Mouse (Mus musculus): Measurements from ENCODE around the gene Krt25. TPM values are rescaled to one million over a fixed set of nuclear protein-coding genes. Genes with fewer than 3 reads are reported as not detected.

The Krt25 gene
- 0.13 TPM in 1 of 2 replicates, not detected in the other for polyA plus RNA-seq (2016; fragmentation: Nextera tagmentation; extraction: Ambion mirVana)

DNA sequence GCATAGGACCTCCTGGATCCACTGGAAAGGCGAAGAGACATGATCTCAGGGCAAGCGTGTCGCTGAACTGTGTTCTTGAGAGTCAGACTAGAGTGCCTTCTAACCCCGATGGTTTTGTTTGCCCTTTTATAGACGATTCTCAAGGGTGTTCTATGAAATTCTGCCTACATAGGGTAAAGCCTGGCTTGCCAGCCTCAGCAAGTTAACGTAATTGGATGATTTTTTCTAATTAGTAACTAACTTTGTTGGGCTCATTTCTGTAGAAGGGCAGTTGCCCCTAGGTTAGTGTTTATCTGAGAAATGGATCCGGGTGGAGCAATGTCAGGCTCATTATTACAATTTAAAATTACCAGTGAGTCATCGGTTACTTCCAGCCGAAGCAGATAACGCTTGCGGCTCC lies at the start of gene Krt25:
Gene Krt25 (minus strand): TSS at position 101 of the 400 bp plus-strand sequence.
- WGBS = 93% methylated on average over 11 of the region's 11 CpGs
- ATAC-seq (ENCODE audit: low FRiP score, low read depth) = no peak
- H3K9ac ChIP-seq = no peak within 1 kb of the TSS
- no peaks in the 10 kb centered on the region for H3K27me3 ChIP-seq (replicated peaks)
- no peak within 1 kb of the TSS for H3K27ac ChIP-seq
- no peak within 1 kb of the TSS for H3K4me3 ChIP-seq
- H3K36me3 ChIP-seq = no peaks in the 10 kb centered on the region
- H3K4me1 ChIP-seq = 0 out of 2 replicates have a peak, but pooled peaks cover 4% of the 10 kb centered on the region
- H3K4me2 ChIP-seq (replicated peaks) = no peak within 1 kb of the TSS
- no peaks in the 10 kb centered on the region for H3K9me3 ChIP-seq

DNA sequence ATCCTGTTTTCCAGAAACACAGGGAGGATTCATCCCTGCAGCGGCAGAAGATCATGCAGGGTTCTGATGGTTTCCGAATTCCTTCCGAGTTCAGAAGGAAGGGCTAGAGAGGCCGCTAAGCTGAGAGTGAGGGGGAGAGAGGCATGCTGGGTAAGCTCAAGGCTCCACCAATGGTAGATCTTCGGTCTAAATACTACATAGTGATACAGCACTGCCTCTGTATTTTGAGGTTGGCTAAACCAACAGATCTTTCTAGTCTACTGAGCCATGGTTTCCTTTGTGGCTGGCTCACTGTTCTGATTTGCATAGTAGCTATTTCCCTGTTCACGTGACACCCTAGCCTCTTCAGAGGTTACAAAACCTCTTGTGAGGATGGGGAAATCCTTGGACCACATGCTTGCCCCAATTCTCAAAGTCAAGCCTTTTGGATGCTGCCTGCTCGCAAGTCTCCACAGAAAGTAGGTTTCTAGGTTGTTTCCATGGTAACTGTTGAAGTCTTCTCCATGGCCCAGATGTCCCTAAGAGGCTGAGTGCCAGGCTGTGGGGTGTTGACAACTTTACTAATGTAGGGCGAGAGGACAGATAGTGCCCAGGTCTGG lies 47.2 kb upstream of the Krt25 start:
- no peak for ATAC-seq (ENCODE audit: low FRiP score, low read depth)
- 89% methylated on average over 8 of the region's 8 CpGs for WGBS
- Histone ChIP-seq H3K36me3 (no peaks in the 10 kb centered on the region), H3K9me3 (no peaks in the 10 kb centered on the region), H3K27me3 (replicated peaks) (no peaks in the 10 kb centered on the region), H3K4me1 (no peaks in the 10 kb centered on the region), H3K9ac (no peak overlapping the region), H3K4me3 (no peak overlapping the region), H3K4me2 (replicated peaks) (no peak overlapping the region), H3K27ac (no peak overlapping the region)

DNA sequence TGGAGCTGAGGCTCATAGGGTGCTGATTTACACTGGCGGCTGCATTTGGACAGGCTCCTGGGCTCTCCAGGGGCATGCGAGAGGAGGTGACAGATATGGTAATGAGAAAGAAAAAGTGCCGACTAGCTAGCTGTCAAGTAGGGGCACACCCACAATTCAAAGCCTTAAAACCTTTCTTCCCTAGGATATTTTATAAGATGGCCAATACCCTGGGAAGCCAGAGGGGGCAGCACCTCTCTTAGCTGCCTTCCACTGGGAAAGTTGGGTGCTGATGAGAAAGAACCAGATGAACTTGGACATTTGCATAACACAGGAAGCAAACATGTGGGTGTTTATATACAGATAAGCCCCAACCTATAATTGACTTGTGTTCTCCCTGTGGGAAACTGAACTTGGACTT lies 46.5 kb upstream of the Krt25 start:
- H3K9ac ChIP-seq = no peak overlapping the region
- no peaks in the 10 kb centered on the region for H3K36me3 ChIP-seq
- H3K4me1 ChIP-seq = no peaks in the 10 kb centered on the region
- H3K27me3 ChIP-seq (replicated peaks) = no peaks in the 10 kb centered on the region
- ATAC-seq (ENCODE audit: low FRiP score, low read depth) = no peak
- H3K4me2 ChIP-seq (replicated peaks) = no peak overlapping the region
- no peak overlapping the region for H3K4me3 ChIP-seq
- H3K27ac ChIP-seq = no peak overlapping the region
- 11% methylated on average over 3 of the region's 3 CpGs for WGBS
- H3K9me3 ChIP-seq = no peaks in the 10 kb centered on the region

DNA sequence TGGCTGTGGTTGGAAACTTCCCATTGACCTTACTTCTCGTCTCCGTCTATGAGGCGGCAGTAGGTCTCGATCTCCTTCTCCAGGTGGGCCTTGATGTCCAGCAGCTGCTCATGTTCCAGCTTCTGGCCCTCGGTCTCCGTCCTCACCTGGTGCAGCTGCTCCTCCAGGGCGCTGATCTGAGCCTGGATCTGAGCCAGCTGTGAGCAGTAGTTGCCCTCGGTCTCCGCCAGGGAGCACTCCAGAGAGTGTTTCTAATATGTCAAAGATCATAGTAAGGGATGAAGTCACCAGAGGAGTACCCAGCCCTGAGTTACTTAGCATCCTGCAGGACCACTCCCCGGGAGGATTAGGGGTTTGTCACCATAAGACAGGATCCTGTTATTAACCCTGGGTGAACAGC lies 44.0 kb upstream of the Krt25 start:
- Histone ChIP-seq H3K4me1 (no peaks in the 10 kb centered on the region), H3K9ac (no peak overlapping the region), H3K27ac (no peak overlapping the region), H3K36me3 (no peaks in the 10 kb centered on the region), H3K4me2 (replicated peaks) (no peak overlapping the region), H3K9me3 (no peaks in the 10 kb centered on the region), H3K4me3 (no peak overlapping the region), H3K27me3 (replicated peaks) (no peaks in the 10 kb centered on the region)
- 50% methylated on average over 10 of the region's 10 CpGs for WGBS
- no peak for ATAC-seq (ENCODE audit: low FRiP score, low read depth)

DNA sequence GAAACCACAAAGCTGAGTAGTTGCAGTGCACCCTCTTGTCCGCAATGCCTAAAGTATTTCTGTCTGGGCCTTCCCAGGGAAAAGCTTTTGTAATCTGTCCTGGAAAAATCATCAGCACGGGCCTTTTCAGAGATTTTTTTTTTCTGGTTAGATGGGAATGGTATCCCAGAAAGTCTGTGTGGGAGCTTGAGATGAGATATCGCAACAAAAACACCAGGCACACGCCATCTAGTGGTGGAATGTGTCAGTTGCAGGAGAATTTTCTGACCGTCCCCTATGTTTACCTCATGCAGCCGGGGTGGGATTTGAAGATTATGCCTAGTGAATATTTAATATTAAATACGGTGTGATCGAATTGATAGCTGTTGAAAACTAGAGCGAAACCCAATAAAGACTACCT lies 41.7 kb upstream of the Krt25 start:
- WGBS = 28% methylated on average over 9 of the region's 9 CpGs

DNA sequence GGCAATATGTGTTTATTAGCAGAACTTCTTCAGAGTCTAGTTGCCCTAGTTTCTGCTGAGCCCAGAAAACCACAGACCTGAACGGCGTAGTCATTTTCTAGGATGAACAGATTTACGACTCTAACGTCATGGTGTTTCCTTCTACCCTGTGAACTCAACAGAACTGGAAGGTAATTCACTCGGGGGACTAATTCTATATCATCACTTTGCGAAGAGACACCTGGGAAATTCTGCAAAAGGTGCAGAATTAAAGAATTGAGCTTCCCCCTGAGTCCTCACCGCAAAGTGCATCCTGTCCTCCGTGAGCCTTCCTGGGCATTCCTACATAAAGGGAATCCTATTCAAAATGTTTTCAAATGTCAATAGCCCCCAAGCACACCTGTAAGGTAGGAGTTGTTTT lies 38.7 kb upstream of the Krt25 start:
- no peak overlapping the region for H3K4me2 ChIP-seq (replicated peaks)
- no peaks in the 10 kb centered on the region for H3K27me3 ChIP-seq (replicated peaks)
- H3K4me3 ChIP-seq = no peak overlapping the region
- H3K27ac ChIP-seq = no peak overlapping the region
- no peaks in the 10 kb centered on the region for H3K36me3 ChIP-seq
- no peak for ATAC-seq (ENCODE audit: low FRiP score, low read depth)
- no peak overlapping the region for H3K9ac ChIP-seq
- no peaks in the 10 kb centered on the region for H3K4me1 ChIP-seq
- 82% methylated on average over 8 of the region's 8 CpGs for WGBS
- H3K9me3 ChIP-seq = no peaks in the 10 kb centered on the region

More for the DNA sequence above, 41.7 kb upstream of the Krt25 start:
- H3K27me3 ChIP-seq (replicated peaks) = no peaks in the 10 kb centered on the region
- H3K4me3 ChIP-seq = no peak overlapping the region
- no peak overlapping the region for H3K27ac ChIP-seq
- no peak overlapping the region for H3K9ac ChIP-seq
- H3K36me3 ChIP-seq = no peaks in the 10 kb centered on the region
- no peak for ATAC-seq (ENCODE audit: low FRiP score, low read depth)
- H3K4me1 ChIP-seq = no peaks in the 10 kb centered on the region
- no peaks in the 10 kb centered on the region for H3K9me3 ChIP-seq
- no peak overlapping the region for H3K4me2 ChIP-seq (replicated peaks)

DNA sequence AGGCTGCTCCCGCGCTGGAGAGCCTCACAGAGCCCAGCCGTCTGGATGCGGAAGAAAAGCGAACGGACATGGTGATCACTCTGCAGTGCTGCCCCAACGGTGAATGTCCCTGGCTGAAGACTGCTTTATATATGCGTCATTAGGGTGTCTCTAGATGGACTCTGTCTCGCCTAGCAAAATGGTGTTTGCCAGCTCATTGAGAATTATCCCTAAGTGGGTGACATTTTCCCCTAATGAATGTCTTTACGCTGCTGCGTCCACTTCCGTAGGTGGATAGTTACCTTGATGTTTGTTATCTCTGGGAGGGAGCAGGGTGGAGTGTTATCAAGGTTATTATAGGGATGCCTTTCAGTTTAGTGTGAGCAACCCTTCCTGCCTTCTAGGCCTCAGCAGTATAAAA lies 28.3 kb upstream of the Krt25 start, which contains the start of gene Krt27:
Gene Krt27 (minus strand): TSS at position 101 of the 400 bp plus-strand sequence.
- H3K27me3 ChIP-seq (replicated peaks) = no peaks in the 10 kb centered on the region
- H3K9ac ChIP-seq = no peak within 1 kb of the TSS
- H3K27ac ChIP-seq = no peak within 1 kb of the TSS
- 77% methylated on average over 12 of the region's 12 CpGs for WGBS
- no peak within 1 kb of the TSS for H3K4me3 ChIP-seq
- H3K4me1 ChIP-seq = no peaks in the 10 kb centered on the region
- no peak for ATAC-seq (ENCODE audit: low FRiP score, low read depth)
- no peak within 1 kb of the TSS for H3K4me2 ChIP-seq (replicated peaks)
- H3K9me3 ChIP-seq = no peaks in the 10 kb centered on the region
- H3K36me3 ChIP-seq = no peaks in the 10 kb centered on the region

DNA sequence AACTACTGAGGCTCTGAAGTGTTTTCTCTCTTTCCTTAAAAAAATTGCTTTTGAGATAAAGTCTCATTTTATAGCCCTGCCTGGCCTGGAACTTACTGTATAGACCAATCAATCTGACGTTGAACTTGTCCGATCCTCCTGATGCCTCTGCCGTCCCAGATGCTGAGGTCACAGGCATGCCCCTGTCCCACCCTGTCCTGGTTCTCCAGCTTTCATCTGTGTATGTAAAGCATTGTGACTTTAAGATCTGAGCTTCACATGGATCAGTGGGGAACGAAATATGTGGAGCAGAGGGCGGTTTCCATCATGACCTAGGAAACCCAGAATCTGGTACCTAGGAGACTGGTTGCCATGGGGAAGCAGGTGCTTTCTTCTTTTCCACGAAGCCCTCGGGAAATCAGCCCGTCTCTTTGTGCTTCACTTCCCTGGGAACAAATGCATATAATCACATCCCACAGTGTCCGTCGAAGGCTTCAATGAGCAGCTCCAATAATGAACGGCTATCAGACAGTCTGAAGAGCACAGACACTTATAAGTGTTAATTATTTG lies 16.6 kb upstream of the Krt25 start:
- WGBS = 39% methylated on average over 11 of the region's 11 CpGs
- H3K27ac ChIP-seq = no peak overlapping the region
- H3K27me3 ChIP-seq (replicated peaks) = no peaks in the 10 kb centered on the region
- no peaks in the 10 kb centered on the region for H3K36me3 ChIP-seq
- H3K4me2 ChIP-seq (replicated peaks) = no peak overlapping the region
- 0 out of 2 replicates have a peak, but pooled peaks cover 6% of the 10 kb centered on the region for H3K4me1 ChIP-seq
- no peak overlapping the region for H3K4me3 ChIP-seq
- H3K9ac ChIP-seq = no peak overlapping the region
- ATAC-seq (ENCODE audit: low FRiP score, low read depth) = no peak
- H3K9me3 ChIP-seq = no peaks in the 10 kb centered on the region

DNA sequence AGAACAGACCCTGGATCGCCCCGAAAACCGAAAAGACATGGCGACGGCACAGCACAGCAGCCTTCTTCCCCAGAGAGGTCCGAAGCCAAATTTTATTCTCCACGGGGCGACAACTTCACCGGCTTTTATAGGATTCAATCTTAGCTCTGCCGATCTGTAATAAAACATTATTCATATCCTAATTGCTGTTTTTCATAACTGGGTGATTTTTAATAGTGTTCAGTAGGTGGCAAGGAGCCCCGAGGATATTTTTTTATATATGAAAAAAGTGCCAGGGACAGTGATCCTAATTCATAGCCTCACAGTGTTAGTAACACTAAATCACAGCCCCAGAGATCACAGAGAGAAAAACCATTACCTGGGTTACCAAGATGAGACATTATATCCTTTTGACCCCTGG lies 15.1 kb upstream of the Krt25 start, which contains the start of gene Krt26:
Gene Krt26 (minus strand): TSS at position 101 of the 400 bp plus-strand sequence.
- Histone ChIP-seq H3K9ac (no peak within 1 kb of the TSS), H3K4me3 (no peak within 1 kb of the TSS), H3K27ac (no peak within 1 kb of the TSS), H3K4me1 (0 out of 2 replicates have a peak, but pooled peaks cover 6% of the 10 kb centered on the region), H3K4me2 (replicated peaks) (no peak within 1 kb of the TSS), H3K27me3 (replicated peaks) (no peaks in the 10 kb centered on the region), H3K36me3 (no peaks in the 10 kb centered on the region), H3K9me3 (no peaks in the 10 kb centered on the region)
- no peak for ATAC-seq (ENCODE audit: low FRiP score, low read depth)
- 89% methylated on average over 11 of the region's 11 CpGs for WGBS

DNA sequence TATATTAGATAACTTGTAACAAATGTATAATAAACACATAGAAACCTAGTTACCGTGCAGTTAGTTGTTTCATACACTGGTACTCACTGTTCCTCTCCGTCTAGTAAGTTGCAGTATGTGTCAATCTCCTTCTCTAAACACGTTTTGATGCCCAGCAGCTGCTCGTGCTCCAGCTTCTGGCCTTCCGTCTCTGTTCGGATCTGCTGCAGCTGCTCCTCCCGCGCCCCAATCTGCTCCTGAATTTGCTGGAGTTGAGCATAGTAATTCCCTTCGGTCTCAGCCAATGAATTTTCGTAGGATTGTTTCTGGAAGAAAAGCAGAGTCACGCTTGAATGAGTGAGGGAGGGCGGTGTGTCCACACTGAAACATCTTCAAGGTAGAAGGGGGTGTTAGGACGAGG lies 10.7 kb upstream of the Krt25 start:
- Histone ChIP-seq H3K4me3 (no peak overlapping the region), H3K36me3 (no peaks in the 10 kb centered on the region), H3K9ac (no peak overlapping the region), H3K27me3 (replicated peaks) (no peaks in the 10 kb centered on the region), H3K4me1 (no peaks in the 10 kb centered on the region), H3K27ac (no peak overlapping the region), H3K9me3 (no peaks in the 10 kb centered on the region), H3K4me2 (replicated peaks) (no peak overlapping the region)
- no peak for ATAC-seq (ENCODE audit: low FRiP score, low read depth)
- 68% methylated on average over 13 of the region's 13 CpGs for WGBS

DNA sequence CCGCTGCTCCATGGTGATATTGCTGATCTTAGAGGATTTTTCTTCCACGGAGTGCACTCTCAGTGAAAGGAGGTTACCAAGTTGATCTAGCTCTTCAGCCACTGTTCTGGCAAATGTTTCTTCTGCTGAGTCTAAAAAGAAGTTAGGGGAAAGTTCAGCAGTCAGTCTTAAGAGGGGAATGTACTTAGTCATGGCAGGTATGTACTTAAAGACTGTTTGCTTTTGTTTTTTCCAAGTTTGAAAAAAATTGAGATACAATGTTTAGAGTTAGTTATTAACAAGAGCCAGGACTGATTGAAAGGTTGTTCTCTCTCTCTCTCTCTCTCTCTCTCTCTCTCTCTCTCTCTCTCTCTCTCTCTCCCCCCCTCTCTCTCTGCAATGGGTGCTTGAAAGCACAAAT lies 6.9 kb upstream of the Krt25 start:
- no peak for ATAC-seq (ENCODE audit: low FRiP score, low read depth)
- H3K27ac ChIP-seq = no peak overlapping the region

DNA sequence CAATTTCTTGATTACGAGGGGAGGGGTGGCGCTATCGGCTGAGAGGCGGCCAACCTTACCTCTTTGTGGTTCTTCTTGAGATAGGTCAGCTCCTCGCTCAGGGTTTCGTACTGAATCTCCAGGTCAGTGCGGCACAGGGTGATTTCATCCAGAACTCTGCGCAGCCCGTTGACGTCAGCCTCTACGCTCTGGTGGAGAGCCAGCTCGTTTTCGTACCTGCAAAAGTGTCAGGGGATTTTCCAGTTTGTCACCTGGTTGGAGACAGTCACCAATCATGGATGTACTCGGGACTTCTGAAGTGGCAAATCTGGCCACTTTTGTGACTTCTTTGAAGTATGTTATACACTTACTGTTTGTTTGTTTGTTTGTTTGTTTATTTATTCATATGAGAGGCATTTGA lies 1.7 kb downstream of the Krt25 start:
- 92% methylated on average over 14 of the region's 14 CpGs for WGBS
- no peaks in the 10 kb centered on the region for H3K4me1 ChIP-seq
- no peaks in the 10 kb centered on the region for H3K36me3 ChIP-seq
- no peaks in the 10 kb centered on the region for H3K9me3 ChIP-seq
- H3K4me3 ChIP-seq = no peak overlapping the region
- ATAC-seq (ENCODE audit: low FRiP score, low read depth) = no peak
- no peak overlapping the region for H3K4me2 ChIP-seq (replicated peaks)
- H3K27ac ChIP-seq = no peak overlapping the region
- no peak overlapping the region for H3K9ac ChIP-seq
- H3K27me3 ChIP-seq (replicated peaks) = no peaks in the 10 kb centered on the region

More for the DNA sequence above, 6.9 kb upstream of the Krt25 start:
- no peak overlapping the region for H3K9ac ChIP-seq
- 0 out of 2 replicates have a peak, but pooled peaks cover 5% of the 10 kb centered on the region for H3K4me1 ChIP-seq
- H3K36me3 ChIP-seq = no peaks in the 10 kb centered on the region
- no peaks in the 10 kb centered on the region for H3K27me3 ChIP-seq (replicated peaks)
- 76% methylated on average over 2 of the region's 2 CpGs for WGBS
- H3K4me2 ChIP-seq (replicated peaks) = no peak overlapping the region
- H3K9me3 ChIP-seq = no peaks in the 10 kb centered on the region
- H3K4me3 ChIP-seq = no peak overlapping the region

DNA sequence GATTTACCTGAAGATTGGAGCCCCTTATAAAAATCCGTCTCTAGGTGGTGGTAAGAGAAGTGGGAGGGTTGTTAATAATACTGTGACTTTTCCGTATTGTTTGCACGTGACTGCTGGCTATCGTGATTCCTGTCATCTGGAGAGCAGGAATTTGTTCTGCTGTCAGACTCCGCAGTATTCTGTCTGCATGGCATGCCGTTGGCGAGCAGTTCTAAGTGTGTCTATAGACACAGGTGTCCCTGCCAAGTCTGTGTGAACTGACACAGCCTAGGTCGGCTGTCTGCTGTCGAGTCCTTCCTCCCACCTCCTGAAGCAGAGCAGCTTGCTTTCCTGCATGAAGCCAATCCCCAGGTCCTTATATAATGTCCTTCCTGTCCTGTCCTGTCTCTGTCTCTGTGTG lies 3.6 kb downstream of the Krt25 start:
- Histone ChIP-seq H3K27ac (no peak overlapping the region), H3K4me1 (no peaks in the 10 kb centered on the region), H3K9me3 (no peaks in the 10 kb centered on the region), H3K9ac (no peak overlapping the region), H3K4me3 (no peak overlapping the region), H3K27me3 (replicated peaks) (no peaks in the 10 kb centered on the region), H3K4me2 (replicated peaks) (no peak overlapping the region), H3K36me3 (no peaks in the 10 kb centered on the region)
- ATAC-seq (ENCODE audit: low FRiP score, low read depth) = no peak
- 82% methylated on average over 9 of the region's 9 CpGs for WGBS

Data from neural tube, embryonic 12.5 days (tissue).